Mouse (Mus musculus): ENCODE results near the gene Gm17018. TPM values are rescaled to one million over a fixed set of nuclear protein-coding genes. Genes with fewer than 3 reads are reported as not detected.

Gene Gm17018
- polyA plus RNA-seq, 1 experiment from 2014 or later: 53.5 TPM

GRCm38 (mm10) chr19:45602606-45603005 is 42.2 kb downstream of the Gm17018 start:
- WGBS: 92% methylated on average over 5 of the region's 5 CpGs

GRCm38 (mm10) chr19:45606701-45607100 is 46.3 kb downstream of the Gm17018 start:
- Histone ChIP-seq H3K36me3 (replicated peaks) (peaks cover 6% of the 10 kb centered on the region), H3K27me3 (ENCODE audit: poor library complexity, severe bottlenecking) (peaks cover 100% of the 10 kb centered on the region), H3K4me3 (no peak overlapping the region), H3K27ac (peak overlapping the region; percentile 78; the same call in 1 of the 2 replicates), H3K4me1 (peaks cover 28% of the 10 kb centered on the region), H3K9me3 (no peaks in the 10 kb centered on the region)
- WGBS: 65% methylated on average over 4 of the region's 4 CpGs
- peak; percentile 37 for DNase-seq (ENCODE audit: extremely low spot score, low spot score)

More at GRCm38 (mm10) chr19:45602606-45603005, 42.2 kb downstream of the Gm17018 start:
- peaks cover 7% of the 10 kb centered on the region for H3K36me3 ChIP-seq (replicated peaks)
- peaks cover 100% of the 10 kb centered on the region for H3K27me3 ChIP-seq (ENCODE audit: poor library complexity, severe bottlenecking)
- no peak for DNase-seq (ENCODE audit: extremely low spot score, low spot score)
- no peak overlapping the region for H3K4me3 ChIP-seq
- H3K27ac ChIP-seq: no peak overlapping the region
- H3K4me1 ChIP-seq: peaks cover 14% of the 10 kb centered on the region
- no peaks in the 10 kb centered on the region; the same call in 1 of the 2 replicates for H3K9me3 ChIP-seq

DNA sequence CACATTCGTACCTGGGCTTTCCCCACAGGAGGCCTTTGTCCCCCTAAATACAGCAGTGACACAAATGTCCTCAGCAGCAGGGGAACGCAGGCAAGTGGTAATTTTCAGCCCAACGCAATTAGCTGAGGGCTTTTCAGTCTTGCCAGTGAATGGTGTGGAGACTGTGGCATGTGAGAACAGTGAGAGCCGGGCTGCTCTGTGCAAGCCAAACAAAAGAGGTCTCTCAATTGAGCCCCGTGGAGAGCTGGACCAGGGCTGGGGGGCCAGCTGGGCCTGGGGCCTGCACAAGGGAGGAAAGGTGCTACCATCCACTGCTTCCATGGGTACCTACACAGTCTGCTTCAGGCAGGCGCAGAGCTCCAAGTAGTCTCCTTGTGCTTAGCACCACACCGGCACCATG is 47.1 kb downstream of the Gm17018 start:
- no peaks in the 10 kb centered on the region for H3K9me3 ChIP-seq
- H3K4me3 ChIP-seq: peak overlapping the region; percentile 11; the same call in 1 of the 2 replicates
- H3K4me1 ChIP-seq: peaks cover 36% of the 10 kb centered on the region
- 12% methylated on average over 7 of the region's 7 CpGs for WGBS
- peak overlapping the region; percentile 78 for H3K27ac ChIP-seq
- DNase-seq (ENCODE audit: extremely low spot score, low spot score): peak; percentile 61
- H3K27me3 ChIP-seq (ENCODE audit: poor library complexity, severe bottlenecking): peaks cover 100% of the 10 kb centered on the region
- no peaks in the 10 kb centered on the region for H3K36me3 ChIP-seq (replicated peaks)

GRCm38 (mm10) chr19:45608648-45609339 is 48.4 kb downstream of the Gm17018 start:
- Histone ChIP-seq H3K9me3 (no peaks in the 10 kb centered on the region), H3K27me3 (ENCODE audit: poor library complexity, severe bottlenecking) (peaks cover 100% of the 10 kb centered on the region), H3K4me3 (no peak overlapping the region), H3K36me3 (replicated peaks) (no peaks in the 10 kb centered on the region), H3K27ac (0 out of 2 replicates have a peak overlapping the region, but pooled peaks have one; percentile 18), H3K4me1 (peaks cover 43% of the 10 kb centered on the region)
- DNase-seq (ENCODE audit: extremely low spot score, low spot score): no peak
- WGBS: 90% methylated on average over 13 of the region's 13 CpGs

DNA sequence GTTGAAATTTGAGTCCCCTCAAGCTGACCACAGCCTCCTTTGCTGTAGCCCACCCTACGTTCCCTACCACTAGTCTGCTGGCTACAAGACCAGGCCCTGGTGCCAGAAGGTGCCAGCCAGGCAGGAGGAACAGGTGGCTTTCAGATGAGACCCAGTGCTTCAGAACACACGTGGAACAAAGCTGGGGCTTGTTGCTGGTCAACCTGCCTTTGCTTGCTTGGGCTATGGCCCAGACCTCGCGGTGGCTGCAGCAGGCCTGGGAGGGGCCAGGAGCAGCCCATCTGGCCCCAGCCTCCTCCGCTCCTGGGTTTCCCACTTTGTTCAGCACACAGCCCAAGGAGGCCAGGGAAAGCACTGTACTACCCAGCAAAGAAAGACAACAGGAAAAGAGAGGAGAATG is 50.4 kb downstream of the Gm17018 start:
- Histone ChIP-seq H3K27me3 (ENCODE audit: poor library complexity, severe bottlenecking) (peaks cover 100% of the 10 kb centered on the region), H3K27ac (no peak overlapping the region), H3K9me3 (no peaks in the 10 kb centered on the region), H3K4me1 (peaks cover 55% of the 10 kb centered on the region), H3K4me3 (no peak overlapping the region), H3K36me3 (replicated peaks) (no peaks in the 10 kb centered on the region)
- WGBS: 83% methylated on average over 5 of the region's 5 CpGs
- no peak for DNase-seq (ENCODE audit: extremely low spot score, low spot score)

DNA sequence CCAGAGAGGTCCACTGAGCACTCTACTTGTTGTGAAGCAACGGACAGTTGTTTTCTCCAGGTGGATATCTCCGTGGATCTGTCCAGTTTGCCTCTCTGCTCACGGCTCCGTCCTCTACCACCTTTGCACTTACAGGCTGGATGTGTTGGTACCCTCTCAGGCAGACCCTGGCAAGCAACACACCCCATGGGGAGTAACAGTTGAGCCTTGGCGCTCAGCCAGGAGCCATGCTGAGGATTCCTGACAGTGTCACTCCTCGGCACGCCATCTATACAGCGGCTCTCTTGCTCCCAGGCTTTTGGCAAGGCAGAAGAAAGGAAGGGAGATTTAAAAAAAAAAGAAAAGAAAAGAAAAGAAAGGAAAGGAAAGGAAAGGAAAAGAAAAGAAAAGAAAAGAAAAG is 54.0 kb downstream of the Gm17018 start:
- Histone ChIP-seq H3K4me3 (no peak overlapping the region), H3K9me3 (no peaks in the 10 kb centered on the region), H3K36me3 (replicated peaks) (no peaks in the 10 kb centered on the region), H3K4me1 (peaks cover 49% of the 10 kb centered on the region), H3K27me3 (ENCODE audit: poor library complexity, severe bottlenecking) (peaks cover 100% of the 10 kb centered on the region), H3K27ac (no peak overlapping the region)
- 89% methylated on average over 8 of the region's 8 CpGs for WGBS
- DNase-seq (ENCODE audit: extremely low spot score, low spot score): no peak

DNA sequence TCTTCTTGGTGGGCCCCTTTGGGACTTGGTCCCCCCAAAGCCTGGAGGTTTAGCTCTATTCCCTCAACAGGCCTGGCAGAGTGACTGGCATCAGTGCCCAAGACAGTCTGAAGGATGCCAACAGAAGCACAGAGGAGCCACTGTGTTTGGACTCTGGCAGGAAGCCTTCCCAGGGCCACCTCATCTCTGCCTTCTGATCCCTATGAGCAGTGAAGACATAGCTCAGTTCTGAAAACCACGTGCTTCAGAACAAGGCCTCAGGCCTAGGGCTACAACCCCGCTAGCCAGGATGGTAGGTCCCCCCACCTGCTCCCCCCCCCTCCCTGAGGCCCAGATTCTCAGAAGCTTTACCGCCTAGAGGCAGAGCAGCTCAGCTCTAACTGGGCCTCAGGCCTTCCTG is 54.5 kb downstream of the Gm17018 start:
- H3K27me3 ChIP-seq (ENCODE audit: poor library complexity, severe bottlenecking): peaks cover 100% of the 10 kb centered on the region
- H3K9me3 ChIP-seq: no peaks in the 10 kb centered on the region
- H3K36me3 ChIP-seq (replicated peaks): no peaks in the 10 kb centered on the region
- peak overlapping the region; percentile 74 for H3K27ac ChIP-seq
- H3K4me3 ChIP-seq: no peak overlapping the region
- no peak for DNase-seq (ENCODE audit: extremely low spot score, low spot score)
- WGBS: 48% methylated on average over 3 of the region's 3 CpGs
- H3K4me1 ChIP-seq: peaks cover 49% of the 10 kb centered on the region

- Histone ChIP-seq H3K36me3 (replicated peaks) (no peaks in the 10 kb centered on the region), H3K27ac (peak overlapping the region; percentile 74), H3K4me1 (peaks cover 49% of the 10 kb centered on the region), H3K9me3 (no peaks in the 10 kb centered on the region), H3K27me3 (ENCODE audit: poor library complexity, severe bottlenecking) (peaks cover 100% of the 10 kb centered on the region), H3K4me3 (peak overlapping the region; percentile 18; the same call in 1 of the 2 replicates)
- DNase-seq (ENCODE audit: extremely low spot score, low spot score): no peak
- WGBS: 41% methylated on average over 12 of the region's 12 CpGs
Observed at GRCm38 (mm10) chr19:45615415-45616213, 55.2 kb downstream of the Gm17018 start.

DNA sequence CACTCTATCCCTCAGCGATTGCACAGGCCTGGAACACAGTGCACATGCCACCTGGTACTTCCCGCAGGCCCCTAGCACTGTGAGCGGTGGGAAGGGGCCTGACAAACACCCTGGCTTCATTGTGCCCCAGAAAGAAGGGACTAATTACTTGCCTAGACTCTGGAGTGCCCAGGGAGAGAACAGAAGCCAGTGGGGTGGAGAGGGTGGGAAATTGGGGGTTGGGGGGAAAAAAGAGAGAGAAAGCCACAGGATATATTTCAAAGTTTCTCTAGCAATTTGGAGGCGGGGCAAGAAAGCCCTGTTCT is 55.8 kb downstream of the Gm17018 start:
- peak; percentile 46 for DNase-seq (ENCODE audit: extremely low spot score, low spot score)
- 32% methylated on average over 4 of the region's 4 CpGs for WGBS

GRCm38 (mm10) chr19:45616735-45617134 is 56.3 kb downstream of the Gm17018 start:
- Histone ChIP-seq H3K36me3 (replicated peaks) (no peaks in the 10 kb centered on the region), H3K4me3 (peak overlapping the region; percentile 27; the same call in 1 of the 2 replicates), H3K27me3 (ENCODE audit: poor library complexity, severe bottlenecking) (peaks cover 100% of the 10 kb centered on the region), H3K4me1 (peaks cover 54% of the 10 kb centered on the region), H3K27ac (peak overlapping the region; percentile 74), H3K9me3 (no peaks in the 10 kb centered on the region)
- 16% methylated on average over 7 of the region's 7 CpGs for WGBS
- DNase-seq (ENCODE audit: extremely low spot score, low spot score): no peak

More for the DNA sequence above, 55.8 kb downstream of the Gm17018 start:
- H3K27ac ChIP-seq: peak overlapping the region; percentile 74
- no peaks in the 10 kb centered on the region for H3K36me3 ChIP-seq (replicated peaks)
- no peaks in the 10 kb centered on the region for H3K9me3 ChIP-seq
- no peak overlapping the region; the same call in 1 of the 2 replicates for H3K4me3 ChIP-seq
- H3K4me1 ChIP-seq: peaks cover 52% of the 10 kb centered on the region
- H3K27me3 ChIP-seq (ENCODE audit: poor library complexity, severe bottlenecking): peaks cover 100% of the 10 kb centered on the region

- peaks cover 100% of the 10 kb centered on the region for H3K27me3 ChIP-seq (ENCODE audit: poor library complexity, severe bottlenecking)
- H3K36me3 ChIP-seq (replicated peaks): no peaks in the 10 kb centered on the region
- 88% methylated on average over 6 of the region's 6 CpGs for WGBS
- no peak for DNase-seq (ENCODE audit: extremely low spot score, low spot score)
- no peak overlapping the region for H3K4me3 ChIP-seq
- H3K9me3 ChIP-seq: no peaks in the 10 kb centered on the region
- H3K27ac ChIP-seq: no peak overlapping the region
- peaks cover 53% of the 10 kb centered on the region for H3K4me1 ChIP-seq
Observed at GRCm38 (mm10) chr19:45618184-45618583, 57.8 kb downstream of the Gm17018 start.

DNA sequence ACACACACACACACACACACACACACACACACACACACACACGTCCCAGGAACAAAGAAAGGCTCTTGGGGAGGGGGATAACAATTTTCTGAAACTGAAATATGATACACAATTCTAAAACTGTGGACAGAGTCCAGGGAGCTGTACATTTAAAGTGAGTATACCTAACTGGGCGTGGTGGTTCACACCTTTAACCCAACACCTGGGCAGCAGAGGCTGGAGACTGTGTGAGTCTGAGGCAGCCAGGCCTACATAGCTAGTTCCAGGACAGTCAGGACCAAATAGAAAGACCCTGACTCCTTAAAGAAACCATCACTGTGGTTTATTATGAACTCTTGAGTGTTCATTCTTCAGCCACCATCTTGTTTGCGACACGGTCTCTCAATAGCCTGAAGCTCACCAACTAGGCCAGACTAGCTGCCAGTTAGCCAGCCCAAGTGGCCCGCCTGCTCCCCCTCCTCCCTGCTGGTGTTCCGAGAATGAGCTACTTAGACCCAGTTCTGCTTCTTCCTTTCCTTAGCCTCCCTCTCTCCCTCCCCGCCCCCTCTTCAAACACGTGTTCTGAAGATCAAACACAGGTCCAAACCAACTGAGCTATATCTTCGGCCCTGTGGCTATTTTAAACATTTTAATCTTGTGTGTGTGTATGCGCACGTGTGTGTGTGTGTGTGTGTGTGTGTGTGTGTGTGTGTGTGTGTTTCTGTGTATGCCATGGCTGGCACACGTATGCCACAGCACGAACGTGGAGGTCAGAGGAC is 59.5 kb downstream of the Gm17018 start:
- 87% methylated on average over 14 of the region's 14 CpGs for WGBS
- Histone ChIP-seq H3K27me3 (ENCODE audit: poor library complexity, severe bottlenecking) (peaks cover 100% of the 10 kb centered on the region), H3K27ac (no peak overlapping the region), H3K9me3 (no peaks in the 10 kb centered on the region), H3K4me3 (no peak overlapping the region), H3K4me1 (peaks cover 45% of the 10 kb centered on the region), H3K36me3 (replicated peaks) (0 out of 2 replicates have a peak, but pooled peaks cover 1% of the 10 kb centered on the region)
- DNase-seq (ENCODE audit: extremely low spot score, low spot score): no peak
